Mouse (Mus musculus): Measurements from ENCODE around the gene Pan3.

Gene Pan3

DNA sequence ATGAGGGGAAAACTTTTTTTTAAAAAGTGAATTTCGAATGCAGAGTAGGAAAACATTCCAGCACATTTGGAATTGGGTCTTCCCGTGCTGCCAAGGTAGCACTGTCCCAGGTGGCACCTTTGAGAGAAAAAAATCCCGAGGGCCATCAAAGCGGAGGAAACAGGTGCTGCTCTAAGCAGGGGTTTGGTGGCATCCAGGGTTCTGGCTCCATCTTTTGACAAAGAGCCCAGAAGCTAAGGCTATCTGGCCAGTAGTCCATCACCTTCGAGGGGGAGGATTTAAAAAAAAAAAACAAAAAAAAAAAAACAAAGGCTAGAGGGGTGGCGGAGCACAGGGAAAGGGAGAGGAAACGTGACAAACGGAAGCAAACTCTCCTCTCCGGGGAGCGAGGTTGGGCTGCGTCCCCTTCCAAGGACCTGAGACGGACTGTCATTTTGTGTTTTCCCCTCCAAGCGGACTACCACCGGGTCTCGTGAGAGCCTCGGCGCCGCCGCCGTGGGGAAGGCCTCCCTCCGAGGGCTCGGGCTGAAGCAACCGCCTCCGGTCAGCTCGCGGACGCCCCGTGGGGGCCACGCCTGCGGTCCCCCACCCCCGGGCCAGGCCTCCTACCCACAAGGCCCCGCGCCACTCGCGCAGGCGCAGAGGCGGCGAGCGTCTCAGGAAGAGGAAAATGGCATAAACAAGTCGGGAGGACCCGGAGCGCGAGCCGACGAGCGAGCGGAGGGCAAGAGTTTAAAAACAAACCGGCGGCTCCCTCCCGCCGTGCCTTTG, at the start of gene Pan3:
Pan3 (plus strand) TSS at position 627 of the 771 bp plus-strand sequence.
- DNase-seq (ENCODE audit: low read depth, low spot score), result peak; percentile 95

GRCm38 (mm10) chr5:147381396-147381795, 48.6 kb upstream of the Pan3 start:
- no peak for DNase-seq (ENCODE audit: low read depth, low spot score)

DNA sequence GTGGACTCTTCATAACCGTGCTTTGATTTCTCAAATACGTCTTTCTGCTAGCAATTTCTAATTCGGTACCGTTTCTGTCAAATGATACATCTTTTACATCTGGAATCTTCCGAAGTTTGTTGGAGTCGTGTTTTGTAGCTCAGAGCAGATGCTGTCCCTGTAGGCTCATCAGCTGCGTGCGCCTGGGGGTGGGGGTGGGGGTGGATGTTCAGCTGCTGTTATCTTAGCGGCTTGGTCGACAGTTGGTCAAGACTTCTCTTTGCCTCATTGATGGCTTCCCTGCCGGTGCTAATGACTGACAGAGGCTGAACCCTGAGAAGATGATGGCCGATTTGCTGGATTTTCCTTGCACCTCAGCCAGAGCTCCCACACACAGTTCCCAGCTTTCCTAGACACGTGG, 43.1 kb upstream of the Pan3 start:
- DNase-seq (ENCODE audit: low read depth, low spot score), result no peak

GRCm38 (mm10) chr5:147388376-147389008, 41.5 kb upstream of the Pan3 start:
- no peak for DNase-seq (ENCODE audit: low read depth, low spot score)

DNA sequence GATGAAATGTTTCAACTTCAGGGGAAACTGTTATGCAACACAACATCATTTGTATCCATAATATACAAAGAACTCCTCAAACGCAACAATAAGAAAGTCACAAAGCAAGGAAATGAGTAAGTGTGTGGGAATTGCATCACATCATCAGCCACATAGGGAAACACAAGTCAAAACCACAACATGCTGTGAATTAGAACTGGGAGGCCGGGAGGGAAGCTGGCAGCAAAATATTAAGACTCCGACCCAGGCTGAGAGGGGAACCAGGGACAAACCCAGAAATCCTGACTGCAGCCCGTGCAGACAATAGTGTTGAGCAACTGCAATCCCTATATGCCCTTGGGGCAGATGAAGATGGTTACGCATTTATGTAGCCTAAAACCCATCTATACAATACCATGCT, 40.9 kb upstream of the Pan3 start:
- no peak for DNase-seq (ENCODE audit: low read depth, low spot score)

DNA sequence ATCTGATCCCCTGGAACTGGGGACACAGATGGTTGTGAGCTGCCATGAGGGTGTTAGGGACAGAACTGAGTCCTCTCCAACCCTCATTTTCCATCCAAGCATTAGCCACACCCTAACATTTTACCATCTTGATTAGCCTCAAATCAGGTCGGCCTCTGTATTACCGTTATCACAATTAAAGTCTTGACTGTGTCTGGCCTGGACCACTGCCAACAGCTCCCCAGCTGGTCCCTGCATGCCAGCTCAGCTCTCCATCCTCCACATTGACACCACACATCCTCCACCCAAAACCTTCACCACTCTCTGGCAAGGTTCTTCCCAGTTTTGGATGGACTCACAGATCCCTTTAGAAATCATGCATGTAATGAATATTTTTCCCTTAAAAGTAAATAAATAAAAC, 39.2 kb upstream of the Pan3 start:
- DNase-seq (ENCODE audit: low read depth, low spot score), result no peak

- no peak for DNase-seq (ENCODE audit: low read depth, low spot score)
Observed at GRCm38 (mm10) chr5:147392667-147393213, 37.2 kb upstream of the Pan3 start.

DNA sequence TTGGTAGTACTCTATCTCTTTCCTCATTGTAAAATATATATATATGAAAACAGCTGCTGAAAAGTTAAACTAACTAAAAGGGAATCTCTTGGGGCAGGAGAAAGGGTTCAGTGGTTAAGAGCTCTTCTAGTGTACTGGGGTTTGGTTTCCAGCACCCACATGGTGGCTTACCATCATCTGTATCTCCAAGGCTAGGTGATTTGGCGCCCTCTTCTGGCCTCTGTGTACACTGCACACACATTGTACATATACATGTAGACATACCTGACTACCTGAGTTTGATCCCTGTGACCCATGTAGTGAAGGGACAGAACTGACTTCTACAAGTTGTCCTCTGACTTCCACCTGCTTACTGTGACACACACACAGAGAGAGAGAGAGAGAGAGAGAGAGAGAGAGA, 34.9 kb upstream of the Pan3 start:
- DNase-seq (ENCODE audit: low read depth, low spot score), result no peak

DNA sequence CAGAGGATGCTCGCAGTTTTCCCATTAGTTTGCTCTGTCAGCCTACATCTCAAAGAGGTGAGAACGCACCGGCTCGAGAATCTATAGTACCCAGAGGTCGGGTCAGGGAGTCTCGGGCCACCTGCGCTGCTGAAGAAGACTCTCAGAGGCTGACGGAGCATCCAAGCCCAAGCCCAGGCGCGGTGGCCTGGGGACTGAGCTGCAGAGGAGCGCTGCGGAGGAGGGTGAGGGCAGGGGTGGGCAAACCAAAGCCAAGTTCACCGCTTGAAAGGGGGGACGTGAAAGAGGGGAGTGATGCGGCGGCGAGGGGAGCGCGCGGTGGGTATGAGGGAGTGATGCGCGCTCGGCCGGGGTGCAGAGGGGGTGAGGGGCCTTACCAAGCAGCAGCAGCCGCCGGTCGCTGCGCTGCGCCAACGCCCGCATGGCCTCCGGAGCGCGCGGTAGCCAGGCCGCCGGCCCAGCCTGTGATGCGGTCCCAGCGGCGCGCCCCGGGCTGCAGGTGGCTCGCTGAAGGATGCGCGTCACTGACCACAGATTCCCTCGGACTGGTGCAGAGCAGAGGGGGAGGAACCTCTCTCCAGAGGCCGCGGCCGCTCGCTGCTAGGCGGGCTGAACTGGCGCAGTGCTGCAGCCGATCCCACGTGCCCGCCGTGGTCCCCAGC, 30.0 kb upstream of the Pan3 start, which contains the start of gene Flt3:
Flt3 (minus strand) TSS at position 647 of the 662 bp plus-strand sequence.
- no peak for DNase-seq (ENCODE audit: low read depth, low spot score)

DNA sequence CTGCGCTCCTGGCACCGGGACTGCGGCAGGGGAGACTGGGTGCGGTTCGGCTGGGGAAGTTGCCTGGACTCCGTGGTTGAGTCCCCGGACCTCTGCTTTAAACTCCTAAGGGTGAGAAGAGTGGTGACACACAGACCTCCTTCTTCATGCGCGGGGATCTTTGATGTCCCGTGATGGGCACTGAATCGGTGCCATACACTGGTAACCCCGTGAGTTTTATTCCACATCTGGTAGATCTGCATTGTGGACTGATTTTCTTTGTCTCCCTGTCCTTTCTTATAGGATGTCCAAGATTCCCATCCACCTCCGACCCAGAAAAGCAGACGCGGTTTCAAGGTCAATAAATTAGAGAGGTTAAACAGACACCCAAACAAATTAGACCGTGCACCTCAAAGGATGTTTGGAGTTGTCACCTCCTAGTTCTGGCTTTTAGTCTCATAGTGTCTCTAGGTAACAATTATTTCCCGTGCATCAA, 29.4 kb upstream of the Pan3 start:
- DNase-seq (ENCODE audit: low read depth, low spot score), result no peak

GRCm38 (mm10) chr5:147401024-147401423, 28.9 kb upstream of the Pan3 start:
- no peak for DNase-seq (ENCODE audit: low read depth, low spot score)

DNA sequence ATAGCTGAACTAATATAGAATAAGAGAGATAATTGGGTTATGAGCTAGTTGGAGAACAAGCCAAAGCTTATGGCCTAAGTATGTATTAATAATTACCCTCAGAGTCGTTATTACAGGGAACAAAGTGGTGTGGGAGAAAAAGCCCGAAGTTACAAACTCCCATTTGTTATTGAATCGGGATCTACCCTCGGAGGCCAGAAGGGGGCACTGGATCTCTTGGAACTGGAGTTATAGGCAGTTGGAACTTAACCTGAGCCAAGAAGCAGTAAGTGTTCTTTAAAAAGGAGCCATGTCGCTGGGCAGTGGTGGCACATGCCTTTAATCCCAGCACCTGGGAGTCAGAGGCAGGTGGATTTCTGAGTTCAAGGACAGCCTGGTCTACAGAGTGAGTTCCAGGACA, 27.5 kb upstream of the Pan3 start:
- peak; percentile 23 for DNase-seq (ENCODE audit: low read depth, low spot score)

GRCm38 (mm10) chr5:147406135-147406534, 23.8 kb upstream of the Pan3 start:
- DNase-seq (ENCODE audit: low read depth, low spot score), result no peak

- DNase-seq (ENCODE audit: low read depth, low spot score), result no peak
Observed at GRCm38 (mm10) chr5:147408731-147409130, 21.2 kb upstream of the Pan3 start.

DNA sequence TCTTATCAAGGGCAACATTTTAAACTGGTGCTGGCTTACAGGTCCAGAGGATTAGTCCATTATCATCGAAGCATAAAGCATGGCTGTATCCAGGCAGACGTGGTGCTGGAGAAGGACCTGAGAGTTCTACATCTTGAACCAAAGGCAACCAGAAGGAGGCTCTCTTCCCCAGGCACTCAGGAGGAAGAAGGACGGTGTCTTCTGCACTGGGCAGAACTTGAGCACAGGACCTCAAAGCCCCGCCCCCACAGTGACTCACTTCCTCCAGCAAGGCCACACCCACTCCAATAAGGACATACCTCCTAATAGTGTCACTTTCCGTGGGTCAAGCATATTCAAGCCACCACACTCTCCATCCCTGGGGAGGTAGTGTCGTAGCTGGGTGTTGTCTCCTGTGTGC, 19.4 kb upstream of the Pan3 start:
- DNase-seq (ENCODE audit: low read depth, low spot score), result no peak

GRCm38 (mm10) chr5:147417986-147418385, 12.0 kb upstream of the Pan3 start:
- DNase-seq (ENCODE audit: low read depth, low spot score), result no peak

DNA sequence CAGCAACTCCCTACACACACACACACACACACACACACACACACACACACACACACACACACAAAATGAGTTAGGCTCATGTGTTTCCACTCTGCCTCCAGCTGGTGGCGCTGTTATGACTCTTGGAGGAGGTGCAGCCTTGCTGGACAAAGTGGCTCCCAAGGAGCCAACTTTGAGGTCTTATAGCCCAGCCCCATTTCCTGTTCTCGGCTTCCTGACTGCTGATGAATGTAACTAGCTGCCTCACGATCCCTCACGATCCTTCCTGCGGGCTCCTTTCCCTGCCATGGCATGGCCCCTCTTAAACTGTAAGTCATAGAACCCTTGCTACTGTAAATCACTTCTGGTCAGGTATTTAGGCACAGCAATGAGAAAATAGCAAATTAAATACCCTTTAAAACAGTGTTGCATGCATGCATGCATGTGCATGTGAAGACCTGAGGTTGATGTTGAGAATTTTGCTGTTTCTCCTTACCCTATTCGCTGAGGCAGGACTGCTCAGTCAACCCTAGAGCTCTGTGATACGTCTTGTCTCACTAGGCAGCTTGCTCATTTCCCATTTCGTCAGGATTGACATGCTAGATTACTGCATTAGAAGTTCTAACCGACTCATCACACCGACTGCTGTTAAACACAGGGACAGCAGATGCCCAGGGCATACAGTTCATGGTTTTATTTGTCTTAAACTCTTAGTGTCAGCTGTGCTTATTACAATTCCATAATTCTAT, 11.4 kb upstream of the Pan3 start:
- peak; percentile 51 for DNase-seq (ENCODE audit: low read depth, low spot score)

GRCm38 (mm10) chr5:147423612-147424011, 6.3 kb upstream of the Pan3 start:
- no peak for DNase-seq (ENCODE audit: low read depth, low spot score)

DNA sequence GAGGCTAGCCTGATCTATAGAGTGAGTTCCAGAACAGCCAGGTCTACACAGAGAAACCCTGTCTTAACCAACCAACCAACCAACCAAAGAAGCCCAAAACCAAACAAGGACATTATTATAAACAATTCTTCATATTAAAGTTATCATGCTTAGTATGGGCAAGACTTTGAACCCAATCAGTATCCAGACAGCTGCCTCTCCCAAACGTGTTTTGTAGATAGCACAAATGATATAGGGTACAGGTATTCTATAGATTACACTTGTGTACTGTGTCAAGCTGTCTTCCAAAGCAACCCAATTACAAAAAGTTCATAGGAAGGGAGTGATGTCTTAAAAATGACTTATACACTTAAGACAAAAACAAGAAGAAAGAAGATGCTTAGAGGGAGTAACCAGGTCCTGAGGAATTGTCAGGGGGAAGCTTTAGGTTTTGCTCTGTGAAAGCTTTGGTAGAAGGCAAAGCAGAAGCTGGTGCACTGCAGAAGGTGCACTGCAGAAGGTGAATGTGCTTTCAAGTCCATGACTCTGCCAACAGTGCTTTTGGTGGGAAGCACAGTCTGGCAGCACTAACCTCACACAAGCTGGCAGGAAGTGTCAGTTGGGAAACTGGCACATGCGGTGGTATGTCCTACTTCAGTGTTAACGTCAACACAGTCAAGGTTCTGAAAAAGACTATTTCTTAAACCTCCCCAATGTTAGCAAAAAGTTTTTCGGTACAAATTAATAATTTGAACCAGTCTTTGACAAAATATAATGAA, 3.7 kb upstream of the Pan3 start:
- no peak for DNase-seq (ENCODE audit: low read depth, low spot score)

- DNase-seq (ENCODE audit: low read depth, low spot score), result peak; percentile 34
Observed at GRCm38 (mm10) chr5:147430361-147430935, 487 bp downstream of the Pan3 start.
